Mouse (Mus musculus): Measurements from ENCODE around the gene Krt20.

GRCm38 (mm10) chr11:99463155-99463554 is 25.2 kb upstream of the Krt20 start:
- TF ChIP-seq CTCF (IDR thresholded peaks at IDR 0.05; ENCODE audit: borderline replicate concordance, extremely low read depth, insufficient read depth, insufficient read length) (peak; percentile 96), POLR2A (IDR thresholded peaks at IDR 0.05; ENCODE audit: borderline replicate concordance, extremely low read depth, insufficient read depth, insufficient read length, poor library complexity, severe bottlenecking) (no peak)
